Mouse (Mus musculus) CD4-positive helper T cell, adult 2 months (primary cell): ENCODE results near the gene Rab5c.

ENCODE experiments used
- DNase-seq: peaks from one replicate; pipeline ENCODE4 v3.0.0-alpha.2; 2012; ENCODE audit warnings: low read depth, missing footprints, low spot score

The Rab5c gene

DNA sequence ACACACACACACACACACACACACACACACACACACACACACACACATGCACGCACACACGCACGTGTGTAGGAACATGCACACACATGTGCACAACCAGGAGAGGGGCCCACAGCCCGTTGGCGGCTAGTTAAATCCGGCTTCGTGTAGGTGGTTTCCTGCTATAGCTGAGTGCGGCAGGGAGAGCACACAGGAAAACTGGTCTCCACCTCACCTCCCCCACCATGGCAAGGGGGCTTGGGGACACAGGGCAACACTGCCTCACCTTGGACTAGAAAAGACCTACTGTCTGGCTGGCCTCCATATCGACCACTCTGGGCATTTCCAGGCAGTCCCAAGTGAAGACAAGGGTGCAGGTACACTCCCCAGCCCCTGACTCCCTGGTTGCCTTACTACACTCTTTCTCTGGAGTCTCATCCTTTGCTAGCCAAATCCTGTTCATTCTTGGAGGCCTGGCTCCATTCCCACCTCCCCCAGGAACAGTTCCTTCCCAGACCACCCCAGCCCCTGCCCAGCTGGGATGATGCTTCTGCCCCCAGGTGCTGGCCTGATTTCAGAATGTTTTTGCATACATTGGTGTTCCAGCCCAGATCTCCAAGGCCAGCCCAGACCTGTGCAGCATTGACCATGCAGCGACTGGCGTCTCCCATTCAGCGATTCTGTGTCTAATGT is 16.1 kb upstream of the Rab5c start:
- no peak for DNase-seq

DNA sequence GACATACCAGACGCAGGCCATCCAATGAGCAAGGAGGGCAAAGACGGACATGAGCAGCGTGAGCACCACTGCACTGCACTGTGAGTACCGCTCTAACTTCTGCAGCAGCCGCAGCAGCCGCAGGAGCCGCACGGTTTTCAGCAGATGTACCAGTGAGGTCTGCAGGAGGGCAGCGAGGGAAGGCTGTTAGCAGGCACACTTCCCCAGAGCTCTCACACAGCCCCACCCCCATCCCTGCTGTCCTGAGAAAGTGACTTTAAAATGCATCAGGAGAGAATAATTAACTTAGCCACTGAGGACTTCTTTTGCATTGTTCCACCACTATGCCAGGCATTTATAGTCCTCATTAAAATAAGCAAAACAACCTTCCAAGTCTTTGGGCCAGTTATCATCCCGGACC is 14.3 kb upstream of the Rab5c start:
- DNase-seq: no peak

DNA sequence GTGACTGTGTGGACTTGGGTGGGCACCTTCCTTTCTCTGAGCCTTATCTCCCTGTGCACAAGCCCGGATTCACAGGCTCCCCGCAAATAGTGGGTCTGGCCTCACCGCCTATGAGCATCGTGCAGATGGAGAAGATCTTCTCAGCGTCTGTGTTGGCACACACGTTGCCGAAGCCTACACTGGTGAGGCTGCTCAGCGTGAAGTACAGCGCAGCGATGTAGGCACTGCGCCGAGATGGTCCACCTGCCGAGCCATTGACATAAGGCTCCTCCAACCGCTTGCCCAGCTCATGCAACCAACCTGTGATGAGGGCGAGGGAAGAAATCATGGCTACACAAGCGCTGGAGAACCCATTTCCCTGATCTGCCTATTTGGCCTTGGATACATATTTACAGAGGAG is 12.1 kb upstream of the Rab5c start:
- no peak for DNase-seq

DNA sequence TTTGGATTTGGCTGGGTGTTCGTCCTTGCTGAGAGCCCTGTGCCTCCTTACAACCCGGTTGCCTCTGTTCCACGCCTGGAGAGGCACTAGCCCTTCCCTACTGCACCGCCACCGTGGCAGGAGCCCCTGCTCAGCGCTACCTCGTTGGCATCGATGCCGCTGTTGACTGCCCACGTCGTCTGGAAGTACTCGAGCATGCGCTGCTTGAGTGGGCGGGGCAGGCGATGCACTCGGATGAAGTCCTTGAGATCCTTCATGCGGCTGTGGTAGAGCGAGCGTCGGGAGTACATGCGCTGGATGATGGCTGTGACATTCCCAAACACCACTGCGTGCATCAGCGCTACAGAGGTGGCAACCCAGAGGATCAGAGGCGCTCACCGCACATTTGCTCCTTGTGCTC is 11.5 kb upstream of the Rab5c start:
- DNase-seq: no peak

DNA sequence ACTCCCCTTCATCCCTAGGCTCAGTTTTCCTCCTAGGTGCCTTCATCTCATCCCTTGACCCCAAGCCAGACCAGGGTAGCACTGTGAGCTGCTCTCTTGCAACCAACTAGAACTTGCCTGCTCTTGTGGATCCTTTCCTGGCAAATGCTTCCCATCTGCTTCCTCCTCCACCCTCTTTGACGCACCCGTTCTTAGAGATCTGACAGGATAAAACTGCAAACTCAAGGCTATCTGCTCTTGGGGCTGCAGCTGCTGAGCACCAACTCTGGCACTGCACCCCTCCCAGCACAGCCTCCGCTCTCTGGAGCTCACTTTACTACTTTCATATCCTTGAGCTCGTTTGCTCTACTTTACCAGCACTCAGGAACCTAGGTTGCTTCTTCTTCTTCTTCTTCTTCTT is 10.6 kb upstream of the Rab5c start:
- DNase-seq: no peak

DNA sequence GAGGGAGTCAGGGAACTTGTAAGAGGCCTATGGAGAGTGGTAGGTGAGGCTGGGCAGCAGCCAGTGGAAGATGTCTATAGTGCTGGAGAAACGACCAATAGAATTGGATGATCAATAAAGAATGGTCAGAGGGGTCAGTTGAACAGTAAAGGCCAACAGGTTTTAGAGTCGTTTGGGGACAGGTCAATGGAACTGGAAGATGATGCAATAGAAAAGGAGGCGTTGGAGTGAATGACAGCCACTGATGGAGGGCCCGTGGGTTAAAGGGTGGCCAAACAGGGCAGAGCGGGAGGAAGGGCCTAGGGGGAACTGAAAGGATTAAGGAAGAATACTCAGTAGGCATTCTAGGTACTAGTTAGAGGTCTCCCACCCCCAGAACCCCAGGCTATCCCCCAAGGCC is 9.1 kb upstream of the Rab5c start:
- DNase-seq: no peak

DNA sequence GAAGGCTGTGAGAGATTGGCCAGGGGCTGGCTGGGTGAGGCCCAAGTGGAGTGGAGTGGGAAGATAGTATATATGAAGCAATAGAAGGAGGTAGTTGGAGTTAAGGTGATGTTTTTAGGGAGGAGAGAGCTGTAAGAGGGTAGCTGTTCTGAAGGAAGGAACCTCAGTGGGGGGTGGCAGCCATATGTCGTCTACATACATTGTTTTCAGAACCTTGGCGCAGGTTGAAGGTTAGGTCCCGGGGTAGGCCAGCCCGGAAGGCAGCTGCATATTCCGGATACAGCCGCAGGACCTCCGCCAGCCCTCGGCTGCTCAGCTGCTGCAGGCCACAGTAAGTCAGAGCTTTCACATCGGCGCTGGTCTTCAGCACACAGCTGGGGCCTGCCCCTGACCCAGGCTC is 8.5 kb upstream of the Rab5c start:
- DNase-seq: no peak

DNA sequence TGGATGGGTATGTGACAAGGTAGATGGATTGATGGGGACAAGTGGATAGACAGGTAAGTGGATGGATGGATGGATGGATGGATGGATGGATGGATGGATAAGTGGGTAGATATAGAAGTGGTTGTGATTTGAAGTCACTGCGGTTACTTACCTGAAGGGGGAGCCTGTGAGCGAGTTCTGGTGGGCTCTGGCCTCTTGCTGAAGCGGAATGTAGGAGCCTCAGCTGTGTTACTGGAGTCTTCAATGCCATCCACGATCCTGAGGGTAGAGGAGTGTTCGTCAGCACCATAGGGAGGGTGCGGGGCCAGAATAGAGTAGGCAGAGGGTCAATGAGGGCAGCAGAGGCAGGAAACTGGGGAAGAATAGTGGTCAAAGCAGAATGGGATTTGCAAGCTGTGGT is 7.1 kb upstream of the Rab5c start:
- peak; percentile 61 for DNase-seq

DNA sequence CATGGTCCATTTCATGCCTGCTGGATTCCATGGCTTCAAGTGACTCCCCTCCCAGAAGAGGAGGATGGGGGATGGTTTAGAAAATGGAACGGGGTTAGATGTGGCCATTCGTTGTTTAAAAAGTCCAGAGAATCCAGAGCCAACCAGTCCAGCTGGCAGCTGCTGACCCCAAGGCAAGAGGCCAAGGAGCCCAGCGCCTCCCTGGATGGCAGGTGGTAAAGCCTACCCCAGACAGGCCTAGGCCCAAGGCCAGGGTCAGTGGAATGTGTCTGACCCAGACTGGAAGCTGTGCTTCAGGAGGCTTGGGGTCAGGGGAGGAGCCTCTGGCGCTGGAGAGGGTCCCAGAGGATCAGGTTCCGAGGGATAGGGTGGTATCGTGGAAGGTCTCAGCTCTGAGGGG is 3.3 kb upstream of the Rab5c start:
- no peak for DNase-seq

DNA sequence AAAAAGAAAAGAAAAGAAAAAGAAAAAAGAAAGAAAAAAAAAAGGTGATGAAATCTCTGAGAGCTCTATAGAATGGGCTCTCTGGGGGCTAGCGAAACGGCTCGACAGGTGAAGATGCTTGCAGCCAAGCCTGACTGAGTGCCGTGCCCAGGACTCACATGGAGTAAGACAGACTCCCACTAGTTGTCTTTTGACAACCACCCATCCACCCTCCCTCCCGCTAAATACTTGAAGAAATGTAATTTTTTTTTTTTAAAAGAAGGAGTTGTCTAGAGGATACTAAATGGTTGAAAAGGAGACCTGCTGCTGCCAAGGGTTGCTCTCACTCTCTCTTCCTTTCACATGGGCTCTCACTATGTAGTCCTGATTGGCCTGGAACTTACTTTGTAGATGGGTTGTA is 734 bp upstream of the Rab5c start:
- no peak for DNase-seq

DNA sequence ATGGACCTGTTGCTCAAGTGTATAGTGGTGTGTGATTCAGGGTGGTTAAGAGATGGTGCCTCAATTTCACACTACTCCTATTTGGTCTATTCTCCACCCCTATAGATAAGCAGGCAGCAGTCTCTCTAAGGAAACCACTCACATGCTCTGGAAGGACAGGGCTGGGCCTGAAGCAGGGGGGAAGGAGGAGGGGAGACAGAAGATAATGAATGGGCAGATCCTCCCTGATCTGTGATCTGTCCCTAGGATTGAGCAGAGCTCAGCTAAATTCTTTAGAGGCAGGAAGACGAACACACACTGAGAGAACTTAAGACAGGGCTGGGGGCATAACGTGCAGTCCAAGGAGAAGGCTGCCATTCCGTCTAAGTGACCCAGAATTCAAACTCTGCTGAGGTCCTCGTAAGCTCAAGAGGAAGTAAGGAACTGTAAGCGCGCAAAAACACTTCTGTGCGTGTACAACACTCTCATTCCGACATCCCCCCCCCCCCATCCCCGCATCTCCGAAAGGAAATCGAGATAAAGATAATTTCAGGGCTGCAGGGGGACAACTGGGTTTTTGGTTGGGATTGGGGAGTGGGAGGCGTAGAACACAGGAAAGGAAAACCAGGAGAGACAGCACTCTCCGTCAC is 796 bp downstream of the Rab5c start:
- peak; percentile 45 for DNase-seq

DNA sequence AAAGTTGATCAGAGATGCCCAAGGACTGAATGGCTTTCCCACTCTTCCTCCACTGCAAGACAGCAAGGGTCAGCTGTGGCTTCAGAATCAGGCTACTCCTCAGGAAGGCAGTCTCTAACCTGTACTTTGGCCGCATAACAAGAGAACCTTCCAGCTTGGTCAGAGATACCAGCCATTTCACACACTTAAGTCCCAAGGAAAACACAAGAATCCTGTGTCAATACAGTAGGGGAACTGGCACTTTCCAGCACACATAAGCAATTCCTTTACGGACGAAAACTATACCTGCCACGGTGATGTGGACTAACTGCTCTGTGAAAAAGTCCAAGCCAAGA is 1.3 kb downstream of the Rab5c start:
- no peak for DNase-seq

DNA sequence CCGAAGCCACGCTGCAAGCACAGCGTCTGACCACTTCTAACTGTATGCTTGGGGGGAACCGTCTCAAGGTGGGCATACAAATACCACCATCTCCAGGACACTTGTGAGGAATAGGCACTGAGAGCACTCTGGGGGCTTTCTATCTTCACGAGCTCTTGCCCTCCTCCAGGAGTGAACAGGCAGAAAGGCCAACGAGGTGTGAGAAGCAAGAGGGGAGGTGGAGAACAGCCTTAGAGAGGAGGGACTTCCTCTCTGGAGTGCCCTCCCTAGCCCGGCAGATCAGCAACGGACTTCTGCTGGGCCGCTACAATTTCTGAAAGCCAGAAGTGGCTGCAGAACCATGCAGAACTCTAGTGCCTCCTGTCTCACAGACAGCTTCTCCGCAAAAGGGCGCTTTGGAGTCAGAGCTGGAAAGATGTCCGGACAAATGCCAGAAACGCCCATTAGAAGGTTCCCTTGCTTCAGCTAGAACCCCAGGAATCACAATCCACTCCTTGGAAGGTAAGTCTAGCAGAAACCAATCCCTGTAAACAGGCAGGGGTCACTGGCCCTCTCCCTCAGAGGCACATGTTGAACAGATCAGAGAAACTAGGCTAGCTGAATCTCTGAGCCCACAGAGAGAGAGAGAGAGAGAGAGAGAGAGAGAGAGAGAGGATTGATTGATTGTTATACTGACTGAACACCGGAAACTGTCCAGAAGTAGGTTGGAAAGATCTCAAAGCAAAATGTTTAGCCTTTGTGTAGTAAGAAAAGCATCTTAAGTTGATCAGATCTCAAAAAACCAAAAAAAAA is 1.9 kb downstream of the Rab5c start:
- peak; percentile 46 for DNase-seq

DNA sequence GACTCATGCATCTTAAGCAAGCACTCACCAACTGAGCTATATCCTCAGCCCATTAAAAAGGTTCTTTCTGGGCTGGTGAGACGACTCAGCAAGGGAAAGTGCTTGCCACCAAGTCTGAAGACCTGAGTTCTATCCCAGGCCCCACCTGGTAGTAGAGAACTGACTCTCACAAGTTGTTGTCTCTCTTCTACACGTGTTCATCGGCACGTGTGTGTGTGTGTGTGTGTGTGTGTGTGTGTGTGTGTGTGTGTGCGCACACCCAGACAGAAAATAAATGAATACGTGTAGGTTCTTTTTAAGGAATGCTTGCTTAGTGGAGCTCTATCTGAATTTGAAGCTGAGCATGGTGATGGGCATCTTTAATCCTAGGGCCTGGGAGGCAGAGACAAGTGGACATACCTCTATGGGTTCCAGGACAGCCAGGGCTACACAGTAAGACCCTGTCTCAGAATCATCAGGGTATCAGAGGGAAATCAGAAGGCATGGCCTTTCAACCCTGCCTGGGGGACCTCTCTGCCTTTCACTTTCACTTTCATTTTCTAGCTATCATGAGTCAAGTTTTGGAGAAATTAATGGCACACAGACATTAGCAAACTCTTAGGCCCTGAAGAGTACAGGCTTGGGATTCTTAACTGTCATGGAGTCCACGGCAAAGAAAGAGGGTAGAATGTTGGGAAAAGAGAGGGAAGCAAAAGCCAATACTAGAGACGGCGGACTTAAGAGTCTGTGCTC is 2.7 kb downstream of the Rab5c start:
- DNase-seq: peak; percentile 68

DNA sequence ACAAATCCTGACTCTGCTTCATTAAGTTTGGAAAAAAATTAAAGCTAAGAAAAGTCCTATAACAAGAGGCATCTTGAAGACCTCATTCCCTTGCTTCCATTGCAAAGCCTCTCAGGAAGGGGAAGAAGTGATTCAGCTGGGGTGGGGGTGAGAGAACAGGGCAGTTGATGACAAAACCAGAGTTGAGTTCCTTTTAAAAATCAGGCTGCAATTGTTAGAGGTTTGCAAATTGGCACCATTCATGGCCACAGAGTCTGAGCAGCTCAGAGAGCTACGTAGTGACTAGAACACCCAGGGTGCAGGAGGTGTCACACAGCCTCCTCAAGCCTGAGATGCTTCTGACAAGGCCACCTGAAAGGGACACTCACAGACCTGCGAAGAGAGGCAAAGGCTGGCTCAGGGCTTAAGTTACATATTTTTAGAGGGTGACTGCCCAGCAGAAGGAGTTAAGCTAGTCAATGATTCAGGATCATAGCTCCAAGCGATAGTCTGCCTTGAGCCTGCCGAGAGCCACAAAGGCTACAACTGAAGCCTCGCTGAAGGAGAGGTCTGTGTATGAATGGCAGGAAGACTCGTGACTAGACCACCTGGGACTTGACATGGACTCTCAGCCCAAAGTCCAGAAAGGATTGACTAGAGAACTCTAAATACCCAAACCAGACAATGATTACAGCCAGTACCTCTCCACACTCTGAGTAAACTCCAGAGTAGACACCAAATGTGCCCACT is 7.4 kb downstream of the Rab5c start:
- no peak for DNase-seq

DNA sequence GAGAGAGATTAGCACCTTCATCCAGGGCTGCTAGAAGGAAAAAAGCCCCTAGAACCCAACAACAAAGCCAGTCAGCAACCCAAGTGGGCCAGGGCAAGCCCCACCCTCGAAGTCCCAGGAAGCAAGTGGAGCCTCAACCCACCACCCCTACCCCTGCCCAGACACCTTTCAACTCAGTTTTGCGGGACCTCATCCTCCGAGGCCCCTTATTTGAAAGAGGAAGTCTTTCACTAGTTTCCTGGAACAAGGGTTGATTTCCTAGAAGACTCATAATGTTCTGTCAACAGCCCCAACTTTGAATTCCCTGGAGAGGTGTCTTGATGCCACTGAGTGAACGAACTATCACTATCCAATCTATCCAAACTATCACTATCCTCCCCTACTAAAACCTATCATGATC is 8.0 kb downstream of the Rab5c start:
- no peak for DNase-seq

DNA sequence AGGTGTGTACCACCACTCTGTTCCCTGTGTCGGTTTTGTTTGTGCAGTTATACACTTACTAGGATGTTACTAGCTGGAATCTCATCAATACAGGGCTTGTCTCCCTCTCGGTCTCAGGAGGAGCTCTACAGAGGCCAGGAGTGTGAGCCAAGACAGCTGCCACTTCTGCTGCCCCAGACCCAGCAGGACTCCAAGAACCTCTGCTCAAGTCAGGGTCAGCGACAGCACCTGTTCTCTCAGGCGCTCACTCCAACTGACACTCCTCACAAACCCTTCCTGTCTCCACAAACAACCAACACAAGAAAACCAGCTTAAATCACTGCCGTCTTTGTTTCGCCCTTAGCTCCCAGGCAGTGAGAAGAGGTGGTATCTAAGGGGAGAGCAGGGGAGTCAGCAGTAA is 9.4 kb downstream of the Rab5c start:
- no peak for DNase-seq

DNA sequence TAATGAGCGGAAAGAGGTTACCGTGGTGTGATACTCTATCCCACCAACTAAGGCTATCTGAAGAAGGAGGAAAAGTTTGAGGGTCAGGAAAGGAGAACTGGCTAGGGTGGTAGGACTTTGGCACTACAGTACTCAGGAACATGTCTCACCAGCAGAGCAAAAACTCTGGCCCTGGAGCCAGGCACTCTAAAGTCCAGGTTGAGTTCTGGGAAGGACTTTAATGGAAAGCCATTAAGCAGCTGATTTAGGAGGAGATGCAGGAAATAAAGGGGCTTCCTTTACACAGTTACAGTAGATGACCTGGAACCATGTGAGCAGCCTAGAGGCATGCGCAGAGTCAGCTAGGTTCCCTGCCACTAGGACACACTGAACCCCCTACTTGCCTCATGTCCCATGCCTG is 10.8 kb downstream of the Rab5c start:
- DNase-seq: no peak

DNA sequence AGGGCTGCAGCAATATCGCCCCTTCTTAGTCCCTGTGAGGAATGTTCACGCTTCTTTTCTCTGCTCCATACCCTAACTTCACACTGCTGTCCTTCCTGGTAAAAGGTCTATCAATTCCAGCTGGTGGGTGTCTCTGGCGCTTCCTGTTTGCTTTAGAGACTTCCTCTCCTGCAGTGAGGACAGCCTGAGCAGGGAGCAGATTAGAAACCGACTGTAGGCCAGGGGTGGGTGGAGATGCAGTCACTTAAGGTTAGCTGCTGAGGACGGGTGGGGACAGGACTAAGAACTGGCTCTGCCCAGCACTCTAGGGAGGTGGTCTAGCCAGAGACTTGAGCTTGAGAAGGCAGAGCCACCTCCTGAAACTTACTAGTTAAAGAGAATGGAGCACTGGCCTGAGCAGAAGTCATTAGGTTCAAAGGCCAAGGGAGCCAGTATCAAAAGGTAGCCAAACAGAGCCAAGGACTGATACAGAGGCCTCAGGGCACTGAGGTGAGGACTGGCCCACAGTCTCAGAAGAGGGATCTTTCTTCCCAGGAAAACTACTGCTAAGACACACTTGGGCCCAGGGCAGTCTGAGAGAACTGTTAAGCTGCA is 13.0 kb downstream of the Rab5c start:
- DNase-seq: no peak

DNA sequence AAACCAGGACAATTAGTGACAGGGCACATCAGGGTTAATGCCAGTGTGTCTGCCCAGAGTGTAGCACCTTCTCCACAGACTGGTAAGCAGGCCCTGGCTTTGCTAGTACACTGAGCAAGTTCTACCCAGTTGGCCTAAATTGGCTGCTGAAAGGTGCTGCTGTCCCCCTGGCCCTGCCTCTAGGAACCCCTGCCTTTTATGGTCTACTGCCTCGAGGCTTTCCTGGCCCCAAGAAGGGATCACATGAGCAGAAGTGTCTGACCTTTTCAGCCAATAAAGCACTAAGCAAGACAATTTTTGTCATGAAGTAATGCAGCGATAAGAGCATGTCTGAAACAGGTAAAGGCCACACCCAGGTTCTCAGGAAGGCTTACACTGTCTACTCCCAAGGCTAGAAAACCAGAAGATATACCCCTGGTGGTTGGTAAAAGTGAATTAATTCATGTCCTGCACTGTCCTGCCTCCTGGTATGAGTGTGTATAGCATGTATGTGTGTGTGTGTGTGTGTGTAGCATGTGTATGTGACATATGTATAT is 15.5 kb downstream of the Rab5c start:
- DNase-seq: no peak
